Mouse (Mus musculus): Measurements from ENCODE around the gene Tdrd1.

Gene Tdrd1

DNA sequence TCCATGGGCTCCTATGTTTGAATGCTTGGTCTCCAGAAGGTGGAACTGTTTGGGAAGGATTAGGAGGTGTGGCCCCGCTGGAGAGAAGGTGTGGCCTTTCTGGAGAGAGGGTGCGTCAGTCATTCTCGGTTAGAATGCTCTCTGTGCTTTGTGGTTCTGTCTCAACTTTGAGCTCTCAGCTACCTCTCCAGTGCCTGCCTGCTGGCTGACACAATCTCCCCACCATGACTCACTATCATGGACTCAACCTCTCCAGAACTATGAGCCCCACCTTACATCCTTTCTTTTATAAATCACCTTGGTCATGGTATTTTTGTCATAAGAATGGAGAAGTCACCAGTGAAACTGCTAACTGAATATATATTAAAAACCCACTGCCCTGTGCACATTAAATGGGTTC lies 88.6 kb downstream of the Tdrd1 start:
- no peak for DNase-seq

DNA sequence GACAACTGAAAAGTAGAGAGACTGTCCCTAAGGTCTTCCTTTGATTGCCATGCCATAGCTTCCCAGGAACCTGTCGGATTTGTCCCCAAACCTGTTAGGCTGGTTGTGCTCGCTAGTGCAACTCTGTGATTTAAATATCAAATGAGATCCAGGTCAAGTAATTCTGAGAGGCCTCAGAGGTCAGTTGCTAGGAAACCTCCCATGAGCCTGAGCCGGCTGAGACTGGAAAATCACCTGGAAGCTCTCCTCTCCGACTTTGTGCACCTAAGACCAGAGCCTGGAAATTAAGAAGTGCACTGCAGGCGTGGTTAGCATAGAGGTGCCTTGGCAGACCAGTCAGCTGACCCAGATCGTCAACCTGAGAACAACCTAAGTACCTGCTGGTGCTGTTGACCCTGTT lies 89.1 kb downstream of the Tdrd1 start:
- DNase-seq: no peak
